Mouse (Mus musculus): ENCODE results near the gene Rasl10a.
"Not testable (repeated sequence)": the region's sequence is repeated elsewhere in the genome, so short reads cannot be mapped to it uniquely, and the experiment has no call there.

The Rasl10a gene

DNA sequence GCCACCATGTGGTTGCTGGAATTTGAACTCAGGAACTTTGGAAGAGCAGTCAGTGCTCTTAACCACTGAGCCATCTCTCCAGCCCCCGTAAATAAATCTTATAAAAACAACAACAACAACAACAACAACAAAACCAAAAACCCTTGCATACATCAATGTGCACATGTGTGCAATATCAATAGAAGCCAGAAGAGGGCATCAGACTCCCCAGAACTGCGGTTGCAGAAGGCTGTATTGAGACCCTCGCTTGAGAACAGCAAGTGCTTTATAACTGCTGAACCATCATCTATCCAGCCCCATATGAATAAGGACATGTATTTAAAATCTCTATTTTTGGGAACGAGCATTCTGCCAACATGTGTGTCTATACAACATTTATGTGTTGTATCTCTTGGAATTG is 17.0 kb downstream of the Rasl10a start:
- peak in 1 of 2 experiments; percentile 53 for DNase-seq (ENCODE audit: low spot score in 2 of 2)

DNA sequence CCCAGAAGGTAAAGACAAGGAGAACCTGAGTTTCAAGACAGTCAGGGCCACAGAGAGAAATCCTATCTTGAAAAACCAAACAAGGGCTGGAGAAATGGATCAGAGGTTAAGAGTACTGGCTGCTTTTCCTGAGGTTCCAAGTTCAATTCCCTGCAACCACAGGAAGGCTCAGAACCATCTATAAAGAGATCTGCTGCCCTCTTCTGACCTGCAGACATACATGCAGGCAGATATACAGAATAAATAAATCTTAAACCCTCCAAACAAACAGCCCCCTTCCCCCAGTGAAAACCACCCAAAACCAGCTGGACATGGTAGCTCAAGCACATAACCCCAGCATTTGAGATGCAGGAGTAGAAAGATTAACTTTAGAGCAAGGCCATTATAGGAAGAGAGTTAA is 17.8 kb downstream of the Rasl10a start:
- DNase-seq (ENCODE audit: low spot score in 2 of 2) = no peak

DNA sequence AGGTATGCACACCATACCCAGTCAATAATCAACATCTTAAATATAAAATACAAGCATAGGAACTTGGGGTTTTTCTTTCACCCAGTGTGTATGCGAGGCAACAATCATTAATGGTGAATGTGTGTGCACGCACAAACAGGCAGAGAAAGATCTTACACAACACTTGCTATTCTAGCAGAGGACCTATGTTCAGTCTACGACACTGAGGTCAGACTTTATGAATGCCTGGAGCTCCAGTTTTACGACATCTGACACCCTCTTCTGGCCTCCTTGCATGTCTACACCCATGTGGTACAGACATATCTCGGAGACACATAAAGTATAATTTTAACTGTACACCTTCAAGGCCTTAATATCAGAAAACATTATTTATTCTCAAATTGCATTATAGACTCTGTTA is 18.9 kb downstream of the Rasl10a start:
- not testable (repeated sequence) for DNase-seq (ENCODE audit: low spot score in 2 of 2)

DNA sequence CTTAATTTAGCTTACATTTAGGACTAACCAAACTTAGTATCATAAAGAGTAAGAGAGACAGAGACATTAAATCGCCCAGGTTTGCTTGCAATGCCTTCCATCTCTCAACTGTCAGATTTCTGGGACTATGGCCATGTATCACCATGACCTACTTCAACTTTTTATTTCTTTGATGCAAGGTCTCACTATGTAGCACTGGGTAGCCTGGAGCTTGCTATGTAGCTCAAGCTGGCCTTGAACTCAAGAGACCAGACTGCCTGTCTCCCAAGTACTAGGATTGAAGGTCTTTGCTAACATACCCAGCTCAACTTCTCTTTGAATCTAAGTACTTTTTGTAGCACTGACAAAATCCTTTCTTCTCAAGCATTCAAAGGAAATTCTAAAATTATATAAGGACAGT is 31.2 kb downstream of the Rasl10a start:
- DNase-seq (ENCODE audit: low spot score in 2 of 2) = no peak

DNA sequence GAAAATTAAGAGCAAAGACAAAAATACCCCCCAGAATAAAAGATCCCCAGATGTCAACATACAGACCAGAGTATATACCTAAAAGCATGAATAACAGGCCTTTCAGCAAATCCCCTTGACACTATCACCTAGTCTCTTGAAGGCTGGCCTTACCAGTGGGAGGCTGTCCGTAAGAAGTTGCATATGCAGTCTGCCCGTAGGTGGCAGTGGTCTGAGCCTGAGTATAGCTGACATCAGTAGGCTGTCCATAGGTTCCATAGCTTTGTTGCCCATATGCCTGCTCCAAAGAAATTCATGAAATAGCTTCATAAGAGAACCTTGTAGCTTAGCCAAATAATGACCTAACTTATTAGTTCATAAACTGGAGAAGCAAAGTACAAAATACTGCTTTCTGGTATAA is 33.8 kb downstream of the Rasl10a start:
- DNase-seq (ENCODE audit: low spot score in 2 of 2) = no peak

DNA sequence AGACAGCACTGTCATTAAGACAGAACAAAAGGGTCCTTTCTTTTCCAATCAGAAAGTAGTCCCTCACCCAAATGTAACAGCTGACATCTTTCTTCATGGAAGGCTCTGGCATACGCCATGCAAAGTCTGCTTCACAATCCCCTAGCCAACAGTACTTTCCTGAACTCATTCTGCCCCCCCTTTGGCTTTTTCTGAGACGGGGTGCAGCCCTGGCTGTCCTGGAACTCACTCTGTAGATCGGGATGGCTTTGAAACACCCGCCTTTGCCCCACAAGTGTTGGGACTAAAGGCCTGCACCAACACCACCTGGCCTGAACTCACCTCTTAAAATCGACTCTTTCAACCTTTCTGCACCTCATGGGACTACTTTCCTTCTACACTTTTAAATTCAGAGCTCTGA is 37.9 kb downstream of the Rasl10a start:
- DNase-seq (ENCODE audit: low spot score in 2 of 2) = no peak

DNA sequence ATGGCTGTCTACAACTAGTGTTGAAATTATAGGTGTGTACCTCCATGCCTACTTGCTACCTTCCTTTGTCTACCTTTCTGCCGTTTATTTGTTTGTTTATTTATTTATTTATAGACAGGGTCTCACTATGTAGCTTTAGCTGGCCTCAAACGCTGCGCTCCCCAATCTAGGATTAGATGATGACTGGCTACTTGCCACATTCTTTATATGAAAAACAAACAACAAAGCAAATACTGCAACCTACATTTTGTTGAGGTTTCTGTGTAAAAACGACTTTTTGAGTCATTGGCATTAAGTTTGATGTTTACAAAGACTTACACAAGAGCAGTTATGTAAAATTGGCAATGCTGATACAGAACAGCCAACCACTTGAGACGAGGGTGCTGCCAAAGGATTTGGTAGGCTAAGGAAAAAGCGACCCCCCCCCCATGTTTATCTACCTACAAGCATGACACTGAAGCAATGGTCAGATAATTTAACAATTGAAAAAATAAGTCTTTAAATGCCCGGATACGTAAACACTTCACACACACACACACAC is 38.6 kb downstream of the Rasl10a start:
- DNase-seq (ENCODE audit: low spot score in 2 of 2) = no peak

DNA sequence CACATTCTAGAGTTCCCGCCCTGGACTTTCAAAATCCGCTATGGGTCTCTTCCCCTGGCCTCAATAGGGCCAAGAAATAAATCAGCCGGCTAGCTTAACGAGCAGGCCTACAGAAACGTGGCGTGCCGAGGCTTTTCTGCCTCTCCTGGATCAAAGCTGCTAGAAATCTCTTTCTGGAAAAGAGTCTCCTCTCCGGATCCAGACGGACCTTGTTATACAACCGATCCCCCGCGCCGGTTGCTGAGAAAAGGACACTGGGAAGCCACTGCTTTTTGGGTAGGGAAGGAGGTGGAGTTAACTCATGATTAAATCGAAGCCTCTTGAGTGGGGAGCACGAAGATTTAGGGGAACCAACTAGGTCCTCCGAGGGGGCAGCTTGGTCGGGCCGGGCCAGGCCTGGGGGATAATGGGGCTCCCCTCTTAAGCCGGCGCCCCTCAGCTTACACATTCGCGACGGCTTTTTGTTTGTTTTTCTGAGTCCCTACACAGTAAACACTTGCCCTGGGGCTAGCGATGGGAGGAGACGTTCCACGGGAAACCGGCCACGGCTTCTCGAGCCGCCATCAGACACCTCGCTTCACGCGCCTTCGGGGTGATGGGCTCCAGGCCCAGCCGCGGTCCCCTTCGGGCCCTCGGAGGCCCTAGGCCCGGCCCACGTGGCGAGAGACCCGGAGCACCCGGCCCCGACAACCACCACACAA is 40.3 kb downstream of the Rasl10a start:
- peak in 1 of 2 experiments; percentile 21 for DNase-seq (ENCODE audit: low spot score in 2 of 2)

DNA sequence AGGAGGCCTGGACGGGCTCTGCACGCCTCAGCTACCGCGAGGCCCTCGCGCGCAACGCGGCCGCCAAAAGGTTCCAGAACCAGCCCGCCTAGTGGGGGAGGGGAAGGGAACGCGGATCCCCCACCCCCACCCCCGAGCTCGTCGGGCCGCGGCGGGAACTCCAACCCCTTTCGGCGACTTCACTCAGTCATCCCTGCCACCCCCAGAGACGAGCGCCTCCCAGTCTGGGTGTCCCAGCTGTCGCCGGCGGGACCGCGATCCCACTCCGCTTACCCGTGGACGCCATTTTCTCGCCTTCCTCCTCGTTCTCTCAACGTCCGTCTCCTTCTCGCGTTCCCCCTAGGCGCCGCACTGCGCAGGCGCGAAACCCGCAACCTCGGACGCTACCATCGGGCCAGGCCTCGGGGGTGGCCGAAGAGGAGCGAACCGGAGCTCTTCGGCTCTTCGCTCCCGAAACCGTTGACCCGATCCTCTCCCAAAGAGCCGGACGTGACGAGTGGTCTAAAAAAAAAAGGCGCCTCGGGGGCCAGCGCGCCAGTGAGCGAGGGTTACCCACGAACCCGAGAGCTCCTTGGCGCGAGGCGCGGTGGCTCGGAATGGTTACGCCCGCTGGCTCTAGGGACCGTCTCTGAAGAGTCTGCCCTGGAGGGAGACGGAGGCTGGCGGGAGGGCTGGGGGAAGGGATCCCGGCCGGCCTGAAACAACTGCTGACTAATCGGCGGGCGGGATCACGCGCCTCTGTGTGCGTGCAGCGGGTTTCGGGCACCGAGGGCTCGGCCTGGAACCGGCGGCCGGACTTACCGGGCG is 41.0 kb downstream of the Rasl10a start, which contains the start of the genes Rhbdd3 and Ewsr1:
TSS of gene Rhbdd3 (plus strand) at position 191 of the 807 bp plus-strand sequence.
TSS of gene Ewsr1 (minus strand) at position 531 of the 807 bp plus-strand sequence.
- peak; percentile 97 to 99 for DNase-seq (ENCODE audit: low spot score in 2 of 2)

DNA sequence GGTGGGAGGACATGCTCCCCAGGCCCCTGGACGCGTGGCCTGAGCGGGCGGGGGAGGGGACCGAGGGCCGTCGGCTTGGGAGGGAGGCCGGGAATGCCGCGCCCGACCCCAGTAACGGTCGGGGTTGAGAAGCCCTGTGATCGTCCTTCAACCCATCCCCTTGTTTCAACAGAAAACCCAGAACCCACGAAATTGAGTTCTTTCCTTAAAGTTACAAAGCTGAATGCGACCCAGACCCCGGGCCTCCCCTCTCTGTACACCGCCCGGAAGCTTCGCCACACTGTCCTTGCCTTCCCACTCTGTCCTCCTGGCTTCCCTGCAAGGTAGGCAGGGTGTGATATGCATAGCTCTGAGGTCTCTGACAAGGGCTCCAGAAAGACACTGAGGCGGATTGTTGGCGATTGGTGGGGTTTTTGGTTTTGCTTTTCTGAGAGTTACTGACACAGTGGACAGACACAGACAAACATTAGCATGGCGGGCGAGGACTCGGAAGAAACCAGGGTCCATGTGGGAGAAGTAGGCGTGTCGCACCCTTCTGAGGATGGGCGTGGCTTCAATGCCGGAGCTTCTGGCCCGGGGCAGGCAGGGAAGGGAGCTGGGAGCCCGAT is 41.8 kb downstream of the Rasl10a start:
- DNase-seq (ENCODE audit: low spot score in 2 of 2) = peak; percentile 56 to 66

DNA sequence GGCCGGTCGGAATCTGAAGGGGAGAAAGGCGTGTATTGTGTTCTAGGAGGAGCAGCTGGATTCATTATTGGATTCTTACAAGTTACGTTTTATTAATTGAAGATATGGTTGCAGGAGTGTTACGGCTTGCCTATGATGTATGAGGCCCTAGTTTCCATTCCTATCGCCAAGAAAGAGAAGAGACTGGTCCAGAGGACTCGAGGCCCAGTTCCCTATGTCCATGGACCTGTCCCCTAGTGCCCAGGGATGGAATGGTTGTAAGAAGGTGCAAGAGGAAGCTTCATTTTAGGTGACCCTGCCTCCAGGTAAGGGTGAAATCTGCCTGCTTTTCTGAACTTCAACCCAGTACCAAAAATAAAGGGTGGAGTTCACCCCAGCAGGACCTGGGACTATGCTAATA is 42.4 kb downstream of the Rasl10a start:
- no peak for DNase-seq (ENCODE audit: low spot score in 2 of 2)

DNA sequence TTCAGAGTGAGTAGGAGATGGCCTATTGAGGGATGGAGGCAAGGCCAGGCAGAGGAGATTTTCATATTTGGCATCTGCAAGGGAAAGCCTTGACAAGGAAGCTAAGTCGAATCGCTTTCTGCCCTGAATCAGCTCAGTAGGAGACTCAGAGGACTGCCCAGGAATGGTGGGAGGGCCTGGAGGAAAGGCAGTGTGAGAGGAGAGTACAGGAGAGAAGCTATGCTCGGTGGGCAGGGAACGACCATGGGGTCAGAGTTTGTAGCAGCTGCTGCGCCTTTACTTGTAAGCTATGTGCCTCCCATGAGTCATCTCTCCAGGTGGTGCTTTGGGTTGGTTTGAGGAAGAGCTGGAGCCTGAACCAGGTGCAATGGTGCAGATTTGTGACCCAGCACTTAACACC is 42.9 kb downstream of the Rasl10a start:
- DNase-seq (ENCODE audit: low spot score in 2 of 2) = no peak

DNA sequence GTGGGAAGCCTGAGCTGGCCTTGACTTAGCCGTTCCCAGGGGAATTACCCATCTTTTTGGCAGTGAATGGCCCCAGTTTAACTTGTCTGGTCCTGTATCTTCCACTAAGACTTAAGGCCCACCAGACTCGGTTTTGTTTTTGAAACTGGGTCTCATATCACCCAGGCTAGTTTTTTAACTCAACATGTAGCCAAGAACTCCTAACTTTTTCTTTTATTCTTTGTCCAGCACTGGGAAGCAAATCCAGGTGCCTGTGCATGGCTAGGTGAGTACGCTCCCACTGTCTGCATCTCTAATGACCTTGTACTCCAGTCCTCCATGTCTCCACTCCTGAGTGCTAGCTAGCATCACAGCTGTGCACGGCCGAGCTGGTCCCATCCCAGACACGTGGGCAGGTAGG is 43.7 kb downstream of the Rasl10a start:
- DNase-seq (ENCODE audit: low spot score in 2 of 2) = no peak

DNA sequence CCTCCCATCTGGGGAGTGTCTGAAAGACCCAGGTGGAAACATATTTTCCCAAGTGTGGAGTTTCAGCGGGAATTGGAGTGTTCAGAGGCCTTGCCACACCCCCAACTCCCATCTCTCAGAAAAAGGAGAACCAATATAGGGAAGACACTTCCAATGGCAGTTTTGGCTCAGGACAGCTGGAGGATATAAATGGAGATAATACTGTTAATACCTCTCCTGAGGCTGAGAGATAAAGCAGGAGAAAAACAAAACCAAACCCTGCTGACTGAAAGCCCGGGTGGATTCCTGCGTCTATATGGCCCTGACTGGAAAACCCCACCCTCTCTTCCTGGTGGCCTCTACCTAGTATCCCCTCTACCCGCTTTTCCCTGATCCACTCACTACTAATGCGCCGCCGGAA is 44.5 kb downstream of the Rasl10a start:
- DNase-seq (ENCODE audit: low spot score in 2 of 2) = no peak

DNA sequence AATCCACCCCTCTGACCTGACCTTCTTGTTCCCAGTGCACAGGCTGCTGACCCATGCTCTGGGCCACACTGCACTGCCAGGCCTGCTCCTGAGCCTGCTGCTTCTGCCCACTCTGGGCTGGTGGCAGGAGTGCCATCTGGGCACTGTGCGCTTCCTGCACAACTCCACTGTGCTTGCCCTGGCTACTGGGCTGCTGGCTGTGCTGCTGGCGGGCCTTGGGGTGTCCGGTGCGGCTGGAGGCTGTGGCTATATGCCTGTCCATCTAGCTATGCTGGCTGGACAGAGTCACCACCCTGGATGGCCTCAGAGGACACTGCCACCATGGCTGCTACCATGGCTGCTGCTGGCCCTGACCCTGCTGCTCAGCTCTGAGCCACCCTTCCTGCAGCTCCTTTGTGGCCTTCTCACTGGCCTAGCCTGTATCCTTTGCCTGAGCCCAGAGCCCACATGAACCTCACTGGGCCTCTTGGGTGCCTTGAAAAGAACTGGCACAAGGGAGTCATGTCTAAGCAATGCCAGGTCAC is 46.1 kb downstream of the Rasl10a start:
- no peak for DNase-seq (ENCODE audit: low spot score in 2 of 2)

DNA sequence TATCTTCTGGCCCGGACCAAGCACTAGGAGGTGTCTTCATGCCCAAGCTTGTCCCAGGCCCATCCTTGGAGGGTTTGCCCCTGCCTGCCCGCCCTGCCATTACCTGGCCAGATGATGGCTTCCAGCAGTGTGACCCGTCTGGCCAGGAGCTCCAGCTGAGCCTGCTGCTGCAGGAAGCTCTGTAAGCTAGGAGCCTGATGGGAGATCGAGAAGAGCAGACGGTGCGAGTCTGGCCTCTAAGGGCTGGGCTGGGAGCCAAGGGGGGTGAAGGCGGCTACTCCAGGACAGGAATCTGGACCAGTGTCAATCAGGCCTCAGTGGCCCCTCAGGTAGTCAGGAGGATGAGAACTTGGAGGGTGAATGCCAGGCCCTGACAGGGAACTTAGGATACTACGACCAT is 51.5 kb downstream of the Rasl10a start:
- no peak for DNase-seq (ENCODE audit: low spot score in 2 of 2)

Measured in thymus, postnatal 10 days (tissue).